Mouse (Mus musculus): ENCODE data around the gene Lama5.

Gene Lama5

DNA sequence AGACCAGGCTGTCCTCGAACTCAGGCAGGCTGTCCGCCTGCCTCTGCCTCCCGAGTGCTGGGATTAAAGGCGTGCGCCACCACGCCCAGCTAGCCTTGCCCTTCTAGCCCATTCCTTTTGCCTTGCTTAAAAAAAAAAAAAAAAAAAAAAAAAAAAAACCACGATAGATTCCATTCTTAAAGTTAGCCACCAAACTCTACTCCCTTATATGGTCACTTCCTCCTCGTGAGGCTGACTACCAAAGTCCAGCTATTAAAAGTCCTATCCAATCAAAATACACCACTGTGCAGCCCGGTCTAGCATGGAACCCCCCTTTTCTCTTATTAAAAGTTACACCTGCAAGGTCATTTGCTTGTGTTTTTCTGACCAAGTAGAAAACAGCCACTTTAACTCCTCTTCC is 30.0 kb upstream of the Lama5 start:
- in situ Hi-C loops (cut with MboI, MseI): loop anchor here (5.0 to 10.0 kb wide), 3 partner anchors 211 to 331 kb away; partner anchors contain the start of genes Psma7 (in 1 of the 2) and Ss18l1 (in 1 of the 2)

DNA sequence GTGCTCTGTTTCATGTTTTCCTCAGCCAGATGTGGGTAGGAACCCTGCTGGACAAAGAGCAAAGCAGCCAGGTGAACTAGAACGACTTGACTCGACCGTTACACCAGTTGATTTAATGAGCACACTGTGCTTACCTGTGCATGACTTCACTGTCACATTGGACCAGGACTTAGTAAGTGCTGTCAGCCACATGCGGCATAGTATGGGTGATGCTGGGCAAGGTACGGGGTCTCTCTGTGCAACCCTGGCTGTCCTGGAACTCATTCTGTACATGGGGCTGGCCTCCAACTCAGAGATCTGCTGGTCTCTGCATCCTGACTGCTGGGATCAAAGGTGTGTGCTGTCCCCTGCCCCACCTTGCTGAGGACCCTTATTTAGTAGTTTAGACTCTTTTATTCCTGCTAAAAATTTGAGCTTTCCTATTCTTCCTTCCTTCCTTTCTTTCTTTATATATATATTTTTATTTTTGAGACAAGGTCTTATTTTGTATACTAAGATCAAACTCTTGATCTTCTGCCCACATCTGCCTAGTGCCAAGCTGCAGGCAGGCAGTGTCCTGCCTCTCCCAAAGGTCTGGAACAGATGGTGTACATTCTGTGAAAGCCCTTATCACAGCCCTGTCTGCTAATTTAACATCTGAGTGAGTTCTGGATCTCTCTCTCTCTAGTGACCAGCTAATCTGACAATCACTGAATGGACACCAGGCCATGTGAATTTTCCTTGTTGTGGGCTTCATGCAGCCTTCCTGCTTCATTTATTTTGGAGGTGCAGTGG is 29.0 kb upstream of the Lama5 start:
- in situ Hi-C loops (cut with MboI, MseI): loop anchor here (5.0 to 10.0 kb wide), 4 partner anchors 72 to 330 kb away; partner anchors contain the start of genes Psma7 (in 1 of the 2) and Ss18l1 (in 1 of the 2)

DNA sequence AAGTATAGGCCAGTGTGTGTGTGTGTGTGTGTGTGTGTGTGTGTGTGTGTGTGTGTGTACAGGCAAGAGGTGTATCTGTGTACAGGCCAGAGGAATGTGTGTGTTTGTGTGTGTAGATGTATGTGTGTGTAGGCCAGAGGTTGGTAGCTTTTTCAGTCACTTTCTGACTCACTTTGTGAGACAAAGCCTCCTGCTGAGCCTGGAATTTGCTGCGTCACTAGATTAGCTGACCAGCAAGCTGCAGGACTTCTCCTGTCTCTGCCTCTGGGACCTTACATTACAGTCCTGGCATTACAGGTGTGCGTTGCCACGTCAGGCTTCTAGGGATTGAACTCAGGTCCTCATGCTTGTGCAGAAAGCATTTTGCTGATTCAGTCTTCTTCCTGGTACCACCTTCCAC is 26.2 kb upstream of the Lama5 start:
- in situ Hi-C loops (cut with MboI, MseI): loop anchor here (5.0 to 10.0 kb wide), 3 partner anchors 70 to 327 kb away; partner anchors contain the start of genes Psma7 (in 1 of the 2) and Ss18l1 (in 1 of the 2)

DNA sequence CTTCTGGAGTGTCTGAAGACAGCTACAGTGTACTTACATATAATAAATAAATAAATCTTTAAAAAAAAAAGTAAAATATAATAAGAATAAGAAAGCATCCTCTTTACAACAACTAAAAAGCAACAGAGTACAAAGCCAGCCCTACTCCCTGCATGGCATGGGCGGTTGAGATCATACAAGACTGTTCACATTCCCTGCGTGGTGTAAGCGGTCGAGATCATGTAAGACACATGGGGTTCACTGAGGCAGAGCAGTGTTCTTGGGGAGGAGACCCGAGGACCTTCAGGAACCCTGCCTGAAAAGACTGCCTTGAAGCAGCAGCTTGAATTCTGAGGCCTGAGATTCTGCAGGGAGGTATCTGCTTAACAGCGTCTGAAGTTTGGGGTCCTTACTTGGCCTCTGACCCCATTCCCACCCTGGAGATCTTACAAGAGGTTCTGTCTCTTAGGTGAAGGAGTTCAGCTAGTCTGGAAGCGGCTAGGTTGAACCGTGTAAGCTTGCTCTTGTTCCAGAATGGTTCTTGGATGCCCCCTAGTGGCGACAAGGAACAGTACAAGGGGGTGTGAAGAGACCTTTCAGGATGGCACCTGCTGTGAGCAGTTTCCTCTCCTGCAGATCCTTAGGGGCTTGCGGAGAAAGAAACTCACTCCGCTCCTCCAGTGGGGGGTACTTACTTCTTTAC is 25.4 kb upstream of the Lama5 start:
- in situ Hi-C loops (cut with MboI, MseI): loop anchor here (5.0 to 10.0 kb wide), 3 partner anchors 69 to 326 kb away; partner anchors contain the start of genes Psma7 (in 1 of the 2) and Ss18l1 (in 1 of the 2)

DNA sequence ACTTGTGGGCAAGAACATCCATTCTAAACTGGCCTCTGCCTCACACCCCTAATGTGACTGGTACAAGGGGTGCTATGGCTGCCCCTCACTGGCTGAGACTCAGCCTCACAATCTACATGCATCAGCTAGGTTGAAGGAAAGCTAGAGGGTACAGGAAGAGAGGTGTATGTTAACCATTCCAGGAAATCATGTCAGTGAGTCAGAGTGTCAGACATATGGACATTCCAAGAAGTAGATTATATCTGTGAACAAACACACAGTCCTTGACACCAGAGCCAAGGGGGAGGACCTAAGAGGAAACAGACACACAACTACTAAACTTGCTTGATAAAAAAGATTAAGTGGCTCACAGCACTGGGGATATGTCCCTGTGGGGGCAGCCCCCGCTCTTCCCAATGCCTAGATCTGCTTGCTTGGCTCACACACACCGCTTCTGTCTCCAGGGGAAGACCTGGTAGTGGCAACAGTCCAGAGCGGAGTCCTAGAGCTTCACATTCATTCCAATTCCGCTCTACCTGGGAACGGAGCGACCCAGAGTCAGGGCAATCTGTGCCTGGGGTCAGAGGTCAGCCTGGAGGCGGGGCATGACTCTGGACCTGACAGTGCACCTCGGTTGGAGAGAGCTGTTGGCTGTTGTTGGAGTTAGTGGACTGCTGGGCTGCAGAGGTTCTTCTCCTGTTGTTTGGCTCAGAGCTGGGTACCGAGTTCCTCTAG is 23.4 kb upstream of the Lama5 start:
- in situ Hi-C loops (cut with MboI, MseI): no loop called here

DNA sequence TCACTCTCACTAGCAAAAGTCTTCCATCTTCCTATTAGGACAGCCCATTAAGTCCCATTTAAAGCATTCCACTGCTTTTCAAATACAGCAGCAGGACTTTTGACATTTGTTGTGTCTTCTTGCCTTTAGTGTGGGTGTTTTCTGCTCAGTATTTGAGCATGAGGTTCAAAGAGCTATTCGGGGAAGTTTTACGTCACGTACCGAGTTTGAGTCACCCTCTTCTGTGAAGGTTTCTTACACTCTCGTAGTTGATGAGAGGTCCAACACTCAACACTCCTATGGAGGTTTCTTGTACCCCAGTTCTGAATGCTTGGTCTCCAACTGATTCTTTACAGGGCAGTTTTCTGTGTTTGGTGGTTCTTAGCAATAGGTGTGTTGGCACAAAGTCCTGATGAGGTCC is 22.3 kb upstream of the Lama5 start:
- in situ Hi-C loops (cut with MboI, MseI): no loop called here

DNA sequence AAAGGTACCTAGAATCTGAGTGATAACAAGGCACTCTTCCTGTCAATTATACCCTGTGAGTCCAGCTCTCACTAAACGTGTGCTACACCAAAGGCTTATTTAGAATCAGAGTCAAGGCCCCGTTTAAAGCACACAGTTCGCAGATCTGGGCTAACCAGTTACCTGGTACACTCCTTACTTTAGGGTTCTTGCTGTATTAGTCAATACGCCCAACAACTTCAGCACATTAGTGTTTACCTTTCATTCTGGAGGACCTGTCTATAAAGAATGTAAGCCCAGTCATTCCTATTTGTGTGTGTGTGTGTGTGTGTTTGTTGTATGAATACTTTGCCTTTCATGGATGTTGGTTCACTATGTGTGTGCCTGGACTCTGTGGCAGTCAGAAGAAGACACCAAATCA is 17.4 kb upstream of the Lama5 start:
- in situ Hi-C loops (cut with MboI, MseI): no loop called here

DNA sequence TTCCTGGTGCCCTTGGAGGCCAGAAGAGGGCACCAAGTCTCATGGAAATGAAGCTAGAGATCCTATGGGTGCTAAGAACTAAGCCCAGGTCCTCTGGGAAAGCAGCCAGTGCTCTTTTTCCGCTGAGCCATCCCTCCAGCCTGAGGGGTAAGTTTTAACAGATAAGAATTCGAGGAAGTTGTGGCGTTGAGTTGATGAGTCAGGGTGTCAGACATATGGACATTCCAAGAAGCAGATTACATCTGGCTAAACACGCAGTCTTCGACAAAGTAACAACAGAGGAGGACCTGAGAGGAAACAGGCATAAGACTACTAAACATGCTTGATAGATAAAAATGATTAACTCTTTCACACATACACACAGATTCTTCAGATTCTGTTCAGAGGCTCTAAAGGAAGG is 12.9 kb upstream of the Lama5 start:
- in situ Hi-C loops (cut with MboI, MseI): no loop called here

DNA sequence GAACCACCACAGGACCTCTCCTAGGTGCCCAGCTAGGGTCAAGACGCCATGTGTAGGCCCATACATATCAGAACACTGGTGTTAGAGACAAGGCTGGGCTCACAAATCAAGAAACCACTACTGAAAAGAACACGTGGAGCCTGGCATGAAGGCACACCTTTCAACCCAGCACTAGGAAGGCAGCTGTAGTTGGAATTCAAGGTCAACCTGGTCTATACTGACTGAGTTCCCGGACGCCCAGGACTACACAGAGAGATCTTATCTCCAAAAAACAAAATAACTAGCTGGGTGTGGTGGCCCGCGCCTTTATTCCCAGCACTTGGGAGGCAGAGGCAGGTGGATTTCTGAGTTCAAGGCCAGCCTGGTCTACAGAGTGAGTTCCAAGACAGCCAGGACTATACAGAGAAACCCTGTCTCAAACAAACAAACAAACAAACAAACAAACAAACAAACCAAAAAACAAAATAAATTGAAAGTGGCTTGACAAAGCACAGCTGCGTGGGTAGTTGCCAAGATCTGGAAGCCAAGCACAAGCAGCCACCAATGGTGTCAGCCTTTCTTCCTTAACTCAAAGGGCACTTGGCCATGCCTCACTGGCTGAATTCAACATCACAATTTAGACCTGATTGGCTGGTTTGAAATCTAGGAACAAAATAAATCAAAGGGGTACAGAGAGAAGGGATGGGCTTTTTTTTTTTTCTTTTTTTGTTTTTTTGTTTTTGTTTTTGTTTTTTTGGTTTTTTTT is 12.1 kb upstream of the Lama5 start:
- in situ Hi-C loops (cut with MboI, MseI): no loop called here

DNA sequence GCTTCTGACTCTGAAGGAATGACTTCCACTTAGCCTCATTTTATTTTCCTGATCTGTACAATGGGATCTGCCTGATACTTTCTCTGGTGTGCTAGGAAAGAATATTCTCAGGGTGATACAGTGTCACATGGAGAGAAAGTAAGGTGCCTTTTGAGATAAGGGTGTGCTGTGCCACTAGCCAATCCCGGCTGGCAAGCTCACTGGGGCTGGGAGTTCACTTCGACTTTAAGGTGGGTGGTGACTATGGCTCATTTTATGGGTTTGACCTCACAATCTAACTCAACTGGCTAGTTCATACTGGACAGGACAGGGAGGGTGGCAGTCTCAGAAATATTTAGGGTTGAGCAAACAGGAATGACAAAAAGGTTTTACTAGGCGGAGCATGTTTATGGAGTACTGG is 11.3 kb upstream of the Lama5 start:
- in situ Hi-C loops (cut with MboI, MseI): no loop called here

DNA sequence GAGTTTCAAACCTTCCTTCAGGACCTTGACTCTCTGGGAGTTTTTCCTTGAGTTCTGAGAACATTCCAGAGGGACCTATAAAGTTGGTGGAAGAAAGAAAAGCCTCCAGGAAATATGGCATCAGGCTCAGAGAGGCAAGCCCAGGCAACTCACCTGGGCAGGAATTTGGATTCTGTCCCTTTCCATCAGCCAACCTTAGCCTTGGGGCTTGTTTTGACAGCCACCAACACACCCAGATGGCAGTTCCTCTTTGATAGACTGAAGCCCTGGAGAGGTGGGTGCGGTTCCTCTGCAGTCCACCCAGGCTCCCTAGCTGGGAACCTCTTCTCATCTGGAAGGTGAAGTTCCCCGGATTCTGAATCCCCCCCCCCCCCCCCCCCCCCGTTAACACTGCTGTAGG is 10.8 kb upstream of the Lama5 start:
- in situ Hi-C loops (cut with MboI, MseI): no loop called here

DNA sequence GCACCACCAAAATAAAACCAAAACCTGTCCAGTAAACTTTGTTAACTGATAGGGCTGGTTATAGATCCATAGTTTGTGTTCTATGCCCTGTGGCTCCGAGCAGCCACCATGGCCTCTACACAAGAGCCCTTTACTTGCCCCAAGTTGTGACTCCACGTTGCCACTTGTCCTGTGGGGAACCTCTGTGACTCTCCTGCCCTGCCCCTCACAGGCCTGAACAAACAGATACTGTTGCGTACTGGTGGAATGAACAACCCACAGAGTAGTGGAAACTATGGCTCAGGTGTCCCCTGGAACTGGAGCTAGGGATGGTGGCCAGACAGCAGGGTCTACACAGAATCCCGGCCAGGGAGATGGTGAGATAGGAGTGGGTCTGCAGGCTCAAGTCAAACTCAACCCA is 10.1 kb upstream of the Lama5 start:
- in situ Hi-C loops (cut with MboI, MseI): no loop called here

DNA sequence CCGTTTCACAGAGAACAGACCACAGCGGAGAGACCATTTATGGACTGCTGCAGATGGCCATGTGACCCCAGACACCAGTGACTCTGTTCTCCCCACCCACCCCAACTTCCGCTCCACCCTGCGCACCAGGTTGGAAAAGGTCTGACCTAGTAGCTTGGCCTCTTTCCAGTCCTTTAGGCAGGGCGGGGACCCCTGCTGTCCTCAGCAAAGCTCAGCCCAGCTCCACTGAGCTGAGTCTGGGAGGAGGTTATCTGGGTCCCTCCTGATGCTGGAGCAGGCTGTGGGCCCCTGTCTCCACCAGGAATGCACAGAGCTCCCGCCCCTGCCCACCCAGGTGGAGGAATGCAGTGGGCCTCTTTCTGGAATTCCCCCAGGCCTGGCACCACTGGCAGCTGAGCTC is 9.3 kb upstream of the Lama5 start:
- in situ Hi-C loops (cut with MboI, MseI): no loop called here

DNA sequence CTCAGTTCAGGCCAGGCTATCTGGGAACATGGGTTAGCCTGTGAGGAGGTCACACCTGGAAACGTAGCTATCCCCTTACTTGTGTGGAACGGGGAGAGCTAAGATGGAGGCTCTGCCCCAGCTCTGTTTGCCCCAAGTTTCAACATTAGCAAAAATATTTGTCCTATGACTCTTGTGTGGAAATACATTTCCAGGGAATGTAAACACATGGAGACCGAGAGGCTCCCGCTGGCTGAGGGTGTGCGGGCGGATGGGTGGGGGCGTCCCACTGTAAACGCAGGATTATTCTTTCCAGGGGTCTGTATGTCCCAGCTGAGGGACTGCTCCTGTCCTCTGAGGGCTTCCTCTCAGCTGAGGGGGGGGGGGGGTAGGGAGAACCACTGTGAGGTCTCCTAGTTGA is 8.7 kb upstream of the Lama5 start:
- in situ Hi-C loops (cut with MboI, MseI): no loop called here

DNA sequence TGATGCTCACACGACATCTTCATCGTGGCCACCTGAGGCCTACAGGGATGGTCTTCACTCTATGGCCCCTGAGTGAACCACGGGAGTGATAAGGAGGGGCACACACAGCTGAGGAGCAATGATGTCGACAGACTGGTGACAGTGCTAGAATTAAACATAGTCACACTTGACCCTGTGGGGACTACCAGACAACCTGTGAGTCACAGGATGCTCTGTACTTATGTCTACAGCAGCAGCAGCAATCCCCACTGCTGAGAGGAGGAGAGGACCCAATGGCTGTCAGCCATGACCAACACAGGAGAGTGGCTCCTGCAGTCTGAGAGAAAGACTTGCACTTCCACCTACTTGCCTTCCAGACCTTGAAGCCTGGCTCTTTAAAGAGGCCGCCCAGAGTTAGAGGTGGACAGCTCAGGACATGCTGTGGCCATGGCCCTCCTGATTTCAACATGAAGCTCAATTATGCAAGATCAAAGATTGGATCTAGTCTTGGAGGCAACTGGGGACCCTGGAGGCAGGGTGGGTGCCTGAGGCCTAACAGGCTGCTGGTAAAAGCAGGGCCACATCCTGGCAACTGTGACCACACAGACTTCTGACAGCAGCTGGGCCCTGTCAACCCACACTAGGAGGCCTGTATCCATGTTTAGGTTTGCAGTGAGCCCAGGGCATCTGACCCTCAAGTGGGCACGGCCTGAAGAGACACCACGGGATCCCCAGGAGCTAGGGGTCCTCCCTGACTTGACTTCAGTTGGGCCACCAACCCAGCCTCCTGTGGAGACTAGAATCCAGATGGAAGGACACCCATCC is 7.6 kb upstream of the Lama5 start:
- in situ Hi-C loops (cut with MboI, MseI): no loop called here

DNA sequence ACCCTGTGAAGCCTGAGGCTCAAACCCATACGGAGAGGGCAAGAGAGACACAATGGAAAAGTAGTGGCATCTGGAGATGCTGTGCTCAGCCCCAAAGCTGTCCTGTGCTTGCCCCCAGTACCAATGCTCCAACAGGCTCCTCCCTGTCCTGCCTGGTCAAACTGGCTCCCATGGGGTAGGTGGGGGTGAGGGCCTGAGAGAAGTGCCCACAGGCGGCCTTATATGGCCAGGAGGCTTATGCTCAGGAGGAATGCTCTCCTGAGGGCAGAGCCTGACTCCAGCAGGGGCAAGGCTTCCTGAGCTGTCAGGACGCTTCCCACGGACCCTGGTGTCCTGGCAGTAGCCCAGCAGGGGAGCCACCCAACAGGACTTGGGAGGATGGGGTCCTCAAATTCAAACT is 4.8 kb upstream of the Lama5 start:
- in situ Hi-C loops (cut with MboI, MseI): no loop called here

DNA sequence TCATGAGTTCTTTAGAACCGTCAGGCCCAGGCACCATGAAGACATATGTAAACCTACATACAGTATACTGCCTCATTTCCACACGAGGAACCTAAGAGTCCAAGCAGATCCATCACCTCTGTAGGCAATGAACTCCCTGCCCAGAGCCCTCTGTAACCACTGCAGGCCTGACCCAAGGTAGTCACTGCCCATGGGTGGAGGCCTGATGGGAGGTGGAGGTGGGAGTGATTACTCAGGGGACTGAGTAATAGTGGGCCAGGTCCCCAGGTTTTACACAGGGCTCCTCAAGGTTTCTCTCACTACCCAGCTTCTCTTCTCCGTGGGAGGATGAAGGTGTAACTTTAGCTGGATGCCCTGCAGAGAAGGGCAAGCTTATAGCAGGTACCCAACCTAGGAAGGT is 3.5 kb upstream of the Lama5 start:
- in situ Hi-C loops (cut with MboI, MseI): loop anchor here in 1 of 2 experiments (10.0 kb wide), 1 partner anchor 814 kb away; no protein-coding TSS in a partner anchor

DNA sequence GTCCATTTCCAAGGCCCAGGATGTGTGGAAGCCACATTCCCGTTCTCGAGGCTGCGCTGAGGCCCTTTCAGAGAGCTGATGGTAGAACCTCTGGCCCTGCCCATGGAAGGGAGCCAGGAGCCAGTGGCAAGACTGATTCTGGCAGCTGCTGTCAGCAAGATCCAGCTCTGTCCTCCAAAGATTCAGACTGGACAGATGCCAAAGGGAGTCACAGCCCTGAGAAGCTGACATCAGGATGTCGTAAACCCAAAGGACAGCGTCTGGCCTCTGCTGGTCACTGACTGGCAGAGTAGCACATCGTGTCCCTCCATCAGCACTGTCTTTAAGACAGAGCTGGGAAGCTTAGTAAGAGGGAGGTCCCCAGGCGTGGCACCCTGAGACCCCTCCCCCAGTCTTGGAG is 2.9 kb upstream of the Lama5 start:
- in situ Hi-C loops (cut with MboI, MseI): loop anchor here in 1 of 2 experiments (10.0 kb wide), 1 partner anchor 814 kb away; no protein-coding TSS in a partner anchor

DNA sequence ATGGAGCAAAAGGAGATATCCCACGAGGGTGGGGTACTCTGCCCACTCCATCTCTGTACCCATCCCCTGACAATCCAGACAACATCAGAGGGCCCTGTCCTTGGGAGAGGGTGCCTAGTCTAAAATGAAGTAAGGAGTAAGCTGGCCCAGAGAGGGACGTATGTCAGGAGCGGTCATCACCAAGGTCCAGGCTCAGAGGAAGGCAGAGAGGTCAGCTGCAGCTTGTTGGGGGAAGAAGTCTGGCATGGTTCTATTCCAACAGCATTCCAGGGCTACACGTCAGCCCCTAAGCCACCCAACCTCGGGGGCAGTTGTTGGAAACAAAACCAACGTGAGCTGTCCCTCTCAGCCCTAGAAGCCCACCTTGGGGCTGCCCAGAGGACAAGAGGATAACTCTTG is 2.4 kb upstream of the Lama5 start:
- in situ Hi-C loops (cut with MboI, MseI): loop anchor here in 1 of 2 experiments (10.0 kb wide), 1 partner anchor 813 kb away; no protein-coding TSS in a partner anchor

Measured in T-helper 17 cell (primary cell).